Mouse (Mus musculus) ES-E14 (cell line): Measurements from ENCODE around the gene Asic2.

Experiments used
- CHD2 ChIP-seq: IDR thresholded peaks from 2 replicates; pipeline ENCODE4 v1.6.1; 2014; ENCODE audit warnings: mild to moderate bottlenecking, low read depth, low read length, inconsistent platforms
- HCFC1 ChIP-seq: IDR thresholded peaks from 2 replicates; pipeline ENCODE4 v1.6.1; 2012; ENCODE audit warnings: low read length, inconsistent platforms, borderline replicate concordance; ENCODE audit not compliant: insufficient read depth
- MAFK ChIP-seq: IDR thresholded peaks from 2 replicates; pipeline ENCODE4 v1.6.1; 2014; ENCODE audit warnings: mild to moderate bottlenecking, low read depth, low read length, inconsistent platforms; ENCODE audit not compliant: insufficient read depth
- ZC3H11A ChIP-seq: IDR thresholded peaks from 2 replicates; pipeline ENCODE4 v1.6.1; 2012; ENCODE audit warnings: low read depth, mild to moderate bottlenecking, inconsistent platforms, low read length, borderline replicate concordance
- ZNF384 ChIP-seq: IDR thresholded peaks from 2 replicates; pipeline ENCODE4 v1.6.1; 2012; ENCODE audit warnings: low read depth, low read length, inconsistent platforms

DNA sequence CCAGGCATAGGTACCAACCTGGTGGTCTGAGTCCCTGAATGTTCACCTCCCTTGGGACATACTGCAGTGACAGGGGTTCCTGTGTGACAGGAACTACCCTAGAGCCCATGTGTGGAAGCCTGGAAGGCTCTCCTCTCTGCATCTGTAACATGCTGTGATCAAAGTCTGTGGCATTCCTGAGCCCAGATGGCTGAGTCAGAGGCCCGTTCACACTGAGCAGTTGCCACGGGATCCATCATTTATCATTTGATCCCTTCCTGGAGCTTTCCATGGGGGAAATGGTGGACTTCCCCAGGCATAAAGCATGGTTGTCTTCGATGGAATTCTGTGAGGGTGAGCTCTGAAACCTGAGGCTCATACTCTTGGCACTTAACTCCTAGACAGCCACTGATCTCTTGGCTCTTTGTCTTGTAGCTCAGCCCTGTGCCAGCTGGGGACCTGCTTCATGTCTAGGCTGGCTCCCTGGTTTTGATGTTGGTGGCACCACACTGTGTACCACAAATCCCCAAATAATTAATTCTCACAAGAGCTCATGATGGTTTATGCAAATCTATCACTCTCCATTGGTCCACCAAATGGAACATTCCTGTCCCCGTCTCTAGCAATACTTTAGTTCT is 1054.7 kb downstream of the Asic2 start:
- no peak for TF ChIP-seq MAFK
- no peak for TF ChIP-seq ZNF384
- no peak for TF ChIP-seq HCFC1
- no peak for TF ChIP-seq CHD2
- no peak for TF ChIP-seq ZC3H11A
